Mouse (Mus musculus) thymus, postnatal 4 days (tissue): Measurements from ENCODE around the gene Vps52.

Experiments used
- DNase-seq: peaks from one replicate; pipeline ENCODE4 v3.0.0; 2021

The Vps52 gene

GRCm38 (mm10) chr17:34013436-34013835 lies 57.8 kb downstream of the Vps52 start:
- DNase-seq, result no peak
